Mouse (Mus musculus) large intestine, adult 2 months (tissue): ENCODE results near the gene Ube2g2. TPM values are rescaled to one million over a fixed set of nuclear protein-coding genes. Genes with fewer than 3 reads are reported as not detected.

ENCODE experiments used
- DNase-seq: peaks from one replicate; pipeline ENCODE4 v3.0.0-alpha.2; 2012; ENCODE audit warnings: low read depth, low spot score
- WGBS: fragments of 180-500 bp; shearing (Covaris S2); methylation state at CpG from one replicate; pipeline ENCODE4 v1.1.7; 2018; 5-methylcytosine and 5-hydroxymethylcytosine counted together
- polyA plus RNA-seq: library from polyadenylated mRNA; depleted of rRNA; stranded (reverse); fragments of >200 nt; gene quantifications from 2 replicates; pipeline ENCODE4 v1.2.3, GENCODE M21; 2012; rRNA removed

Ube2g2 gene
- polyA plus RNA-seq = 27.7 and 31.4 TPM in 2 replicates

- WGBS = under 1% methylated on average over 96 of the region's 96 CpGs
Observed at GRCm38 (mm10) chr10:77622055-77622988, at the start of gene Ube2g2. Ube2g2 (plus strand) TSS chr10:77622275.

GRCm38 (mm10) chr10:77573162-77573561 is 48.9 kb upstream of the Ube2g2 start:
- 58% methylated on average over 1 of the region's 1 CpGs for WGBS
- no peak for DNase-seq

More at GRCm38 (mm10) chr10:77622055-77622988, at the start of gene Ube2g2:
- DNase-seq = no peak

DNA sequence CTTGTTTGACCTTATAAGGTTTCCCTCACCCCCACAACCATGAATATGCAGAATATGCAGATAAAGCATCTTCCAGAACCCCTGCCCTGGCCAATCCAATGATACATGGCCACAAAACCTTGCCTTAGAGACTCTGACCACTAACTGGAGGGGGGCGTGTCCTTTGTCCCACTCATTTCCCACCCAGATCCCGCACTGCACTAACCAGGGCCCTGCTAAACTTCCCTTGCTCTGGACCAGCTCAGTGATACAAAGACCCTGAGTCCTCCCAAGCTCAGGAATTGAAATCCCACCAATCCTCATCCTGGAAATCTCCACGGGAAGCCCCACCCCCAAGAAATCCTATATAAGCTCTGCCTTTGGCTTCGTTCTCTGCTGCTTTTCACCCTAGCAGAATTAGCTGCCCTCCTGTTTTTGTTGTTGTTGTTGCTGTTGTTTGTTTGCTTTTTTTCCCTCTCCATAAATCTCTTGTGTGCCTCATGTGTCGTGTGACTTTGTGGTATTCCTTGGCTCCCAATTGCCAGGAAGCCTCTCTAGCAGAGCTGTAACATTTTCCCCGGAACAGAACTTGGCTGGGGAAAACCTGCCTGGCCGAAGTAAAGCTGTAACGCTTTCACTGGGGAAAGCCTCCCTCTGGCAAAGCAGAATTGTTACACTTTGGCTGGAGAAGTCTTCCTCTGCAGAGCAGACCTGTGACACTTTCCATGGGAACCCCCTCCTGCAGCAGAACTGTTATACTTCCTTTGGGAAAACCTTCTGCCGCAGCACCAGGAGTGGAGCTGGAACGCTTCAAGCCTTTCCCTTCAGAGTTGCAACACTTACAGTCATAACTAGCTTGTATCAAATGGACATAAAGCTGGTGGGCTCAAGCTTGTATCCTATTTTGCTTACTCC is 41.8 kb upstream of the Ube2g2 start:
- DNase-seq = no peak
- WGBS = 68% methylated on average over 10 of the region's 10 CpGs

DNA sequence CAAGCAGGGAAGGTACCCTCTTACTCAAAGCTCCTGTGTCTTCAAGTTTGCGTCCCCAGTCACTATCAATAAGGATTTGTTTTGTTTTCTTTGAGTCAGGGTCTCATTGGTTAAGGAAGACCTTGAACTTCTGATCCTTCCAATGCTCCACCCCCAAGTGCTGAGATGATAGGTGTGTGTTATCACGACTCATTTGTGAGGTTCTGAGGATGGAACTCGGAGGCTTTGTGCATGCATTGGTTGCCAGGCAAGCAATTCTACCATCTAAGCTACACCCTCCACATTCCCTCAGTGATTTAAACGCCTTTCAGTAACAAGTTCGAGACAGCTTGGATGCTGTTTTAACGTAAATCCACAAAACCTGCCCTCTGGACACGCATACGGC is 41.1 kb upstream of the Ube2g2 start:
- WGBS = 5% methylated on average over 8 of the region's 8 CpGs
- no peak for DNase-seq

- under 1% methylated on average over 64 of the region's 64 CpGs for WGBS
- DNase-seq = peak; percentile 87
Observed at GRCm38 (mm10) chr10:77581408-77582284, 40.4 kb upstream of the Ube2g2 start, which contains the start of gene Pttg1ip. Pttg1ip (plus strand) TSS chr10:77581720.

DNA sequence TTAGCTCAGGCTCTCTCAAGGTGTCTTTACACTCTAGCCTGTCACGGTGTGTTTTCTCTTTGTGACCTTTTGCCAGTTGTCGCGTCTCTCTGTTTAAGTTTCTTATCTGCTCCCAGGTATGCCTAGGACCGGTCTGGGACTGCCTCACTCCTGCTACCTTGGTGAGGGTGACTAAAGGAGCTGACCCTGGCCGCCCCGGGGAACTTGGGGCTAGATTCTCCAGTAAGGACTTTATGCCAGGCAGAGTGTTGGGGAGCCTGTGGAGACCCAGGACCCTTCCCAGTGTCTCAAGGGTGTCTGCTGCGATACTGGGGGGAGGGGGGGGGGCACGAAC is 39.8 kb upstream of the Ube2g2 start:
- no peak for DNase-seq

DNA sequence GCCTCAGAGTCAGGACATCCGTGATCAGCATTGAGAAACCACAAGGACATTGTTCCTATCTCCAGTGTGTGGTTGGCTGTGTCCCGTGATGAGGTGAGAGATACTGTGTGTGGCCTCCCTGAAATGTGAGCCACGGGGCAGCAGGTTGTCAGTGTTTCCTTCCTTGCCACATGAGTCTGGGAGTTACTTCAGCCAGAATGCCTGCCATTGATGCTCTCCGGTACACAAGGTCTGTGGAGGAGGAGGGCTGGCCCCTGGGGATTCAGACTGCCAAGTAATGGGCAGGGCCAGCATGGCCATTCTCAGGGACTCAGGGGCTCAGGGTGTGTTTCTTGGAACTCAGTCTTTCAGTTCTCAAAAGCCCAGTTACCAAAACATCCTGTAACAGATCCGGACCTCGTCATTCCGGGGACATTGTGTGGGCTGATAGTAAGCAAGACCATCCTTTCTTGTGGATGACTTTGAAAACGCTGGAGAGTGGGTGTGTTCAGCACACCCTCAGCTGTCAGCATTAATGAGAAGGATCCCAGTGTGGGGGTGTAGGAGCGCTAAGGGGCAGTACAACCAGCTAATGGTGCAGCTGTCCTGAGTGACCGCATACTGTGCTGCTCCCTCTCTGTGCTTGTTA is 38.2 kb upstream of the Ube2g2 start:
- 48% methylated on average over 10 of the region's 10 CpGs for WGBS
- DNase-seq = no peak

More for the DNA sequence above, 39.8 kb upstream of the Ube2g2 start:
- 2% methylated on average over 8 of the region's 8 CpGs for WGBS

DNA sequence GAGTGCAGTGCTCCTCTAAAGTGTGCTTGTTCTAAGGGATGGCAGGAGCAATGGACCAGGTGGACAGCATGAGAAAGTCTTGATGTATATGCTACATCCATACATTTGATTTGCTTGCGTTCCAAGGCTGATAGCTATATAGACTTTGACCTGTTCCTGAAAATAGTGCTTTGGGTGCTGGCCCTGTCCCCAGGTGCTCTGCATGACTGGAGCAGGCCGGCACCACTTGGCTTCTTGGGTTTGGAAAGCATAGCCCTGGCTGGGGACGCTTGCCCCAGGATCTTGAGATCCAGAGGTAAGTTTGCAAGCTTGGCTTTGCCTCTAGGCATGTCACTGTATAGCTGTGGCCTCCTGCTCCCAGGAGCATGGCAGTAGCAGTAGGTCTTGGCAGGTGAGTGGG is 35.4 kb upstream of the Ube2g2 start:
- WGBS = 34% methylated on average over 3 of the region's 3 CpGs
- DNase-seq = no peak

GRCm38 (mm10) chr10:77587091-77587775 is 34.8 kb upstream of the Ube2g2 start:
- no peak for DNase-seq
- WGBS = 34% methylated on average over 6 of the region's 6 CpGs

DNA sequence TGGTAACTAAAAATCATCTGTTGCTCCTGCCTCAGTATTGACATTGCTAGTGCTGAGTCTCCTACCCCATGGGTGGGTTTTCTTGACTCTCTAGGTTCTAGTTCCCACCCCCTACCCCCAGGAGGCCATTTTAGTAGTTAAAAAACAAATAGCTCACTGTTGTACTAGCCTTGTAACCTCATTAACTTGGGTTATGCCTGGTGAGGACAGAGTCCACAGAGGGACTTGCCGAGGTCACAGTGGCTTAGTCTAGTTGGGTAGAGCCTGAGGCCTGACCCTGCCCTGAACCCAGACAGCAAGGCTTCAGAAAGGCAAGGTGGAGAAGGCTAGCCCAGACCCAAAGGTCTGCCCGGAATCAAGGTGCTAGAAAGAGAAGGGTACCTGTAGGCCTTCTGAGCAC is 34.0 kb upstream of the Ube2g2 start:
- 58% methylated on average over 2 of the region's 2 CpGs for WGBS
- no peak for DNase-seq

- 74% methylated on average over 7 of the region's 7 CpGs for WGBS
- no peak for DNase-seq
Observed at GRCm38 (mm10) chr10:77589117-77589516, 33.0 kb upstream of the Ube2g2 start.

DNA sequence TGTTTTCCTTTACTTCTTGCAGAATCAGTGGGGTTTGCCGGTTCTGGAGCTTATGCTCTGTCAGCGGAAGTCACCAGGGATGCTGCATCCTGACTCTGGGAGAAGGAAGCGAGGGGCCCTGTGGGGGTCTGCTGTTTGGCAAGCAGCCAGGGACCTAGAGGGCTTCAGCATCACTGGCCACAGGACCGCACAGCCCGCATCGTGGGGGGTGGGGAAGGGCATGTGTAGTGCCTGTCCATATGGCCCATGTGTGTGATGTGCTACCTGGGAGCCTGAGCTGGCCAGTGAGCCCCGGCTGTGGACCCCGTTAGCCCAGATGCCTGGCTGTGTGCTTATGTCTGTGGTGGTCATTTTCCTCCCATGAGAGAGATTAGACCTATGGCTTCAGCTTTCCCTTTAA is 32.3 kb upstream of the Ube2g2 start:
- WGBS = 84% methylated on average over 8 of the region's 8 CpGs
- DNase-seq = no peak

GRCm38 (mm10) chr10:77590812-77591211 is 31.3 kb upstream of the Ube2g2 start:
- 35% methylated on average over 6 of the region's 6 CpGs for WGBS
- no peak for DNase-seq

GRCm38 (mm10) chr10:77591546-77591945 is 30.5 kb upstream of the Ube2g2 start:
- 79% methylated on average over 6 of the region's 6 CpGs for WGBS
- no peak for DNase-seq

- no peak for DNase-seq
- WGBS = 74% methylated on average over 2 of the region's 2 CpGs
Observed at GRCm38 (mm10) chr10:77596060-77596459, 26.0 kb upstream of the Ube2g2 start.

GRCm38 (mm10) chr10:77603021-77603420 is 19.1 kb upstream of the Ube2g2 start:
- WGBS = 83% methylated on average over 4 of the region's 4 CpGs

DNA sequence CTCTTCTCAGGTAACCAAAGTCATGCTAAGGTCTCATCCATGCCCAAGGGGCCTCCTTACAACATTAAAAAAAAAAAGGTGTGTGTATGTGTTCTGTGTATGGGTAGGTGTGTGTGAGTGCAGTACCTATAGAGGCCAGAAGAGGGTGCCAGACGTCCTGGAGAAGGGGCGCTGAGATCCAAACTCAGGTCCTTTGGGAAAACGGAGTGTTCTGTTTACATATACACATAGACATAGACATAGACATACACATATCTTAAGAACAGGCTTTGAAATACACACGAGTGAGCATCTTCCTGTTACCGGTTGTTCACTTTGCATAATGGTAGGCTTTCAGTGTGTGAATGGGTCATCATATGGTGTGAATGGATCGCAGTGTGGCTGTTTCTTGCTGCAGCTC is 18.0 kb upstream of the Ube2g2 start:
- no peak for DNase-seq
- WGBS = 91% methylated on average over 6 of the region's 6 CpGs

More at GRCm38 (mm10) chr10:77603021-77603420, 19.1 kb upstream of the Ube2g2 start:
- DNase-seq = no peak

DNA sequence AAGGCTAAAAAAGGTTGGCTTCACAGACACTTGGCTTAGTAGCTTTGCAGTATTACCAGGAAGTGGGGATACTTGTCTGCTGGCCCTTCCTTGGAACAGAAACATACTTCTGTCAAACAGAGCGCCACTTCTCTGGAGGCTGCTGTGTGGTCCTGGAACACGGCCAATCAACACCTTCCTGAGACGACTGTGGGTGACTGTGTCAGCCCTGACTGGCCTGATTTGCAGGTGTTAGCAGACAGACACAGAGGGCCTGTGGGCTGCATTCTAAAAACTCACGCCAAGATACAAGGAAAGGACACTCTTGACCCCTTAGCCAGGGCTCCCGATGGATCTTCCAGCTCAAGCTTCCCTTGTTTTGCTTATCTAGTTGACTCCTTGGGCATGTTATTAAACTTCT is 17.1 kb upstream of the Ube2g2 start:
- DNase-seq = no peak
- 36% methylated on average over 5 of the region's 5 CpGs for WGBS
